Mouse (Mus musculus) midbrain, embryonic 10.5 days (tissue): ENCODE data around the gene Rrn3. TPM values are rescaled to one million over a fixed set of nuclear protein-coding genes. Genes with fewer than 3 reads are reported as not detected.

Experiments
- DNase-seq: peaks from one replicate; pipeline ENCODE4 v3.0.0-alpha.2; 2017; ENCODE audit warnings: low spot score
- H3K27ac ChIP-seq: fragments of 300-500 bp; sonication (generic); replicated peaks from 2 replicates; pipeline ENCODE4 v1.5.1; 2016; ENCODE audit warnings: mild to moderate bottlenecking
- H3K27me3 ChIP-seq: fragments of 300-500 bp; sonication (generic); 2 replicates; pipeline ENCODE4 v1.6.1; 2016; ENCODE audit warnings: low read depth, mild to moderate bottlenecking; ENCODE audit not compliant: poor library complexity, severe bottlenecking
- H3K36me3 ChIP-seq: fragments of 300-500 bp; sonication (generic); 2 replicates; pipeline ENCODE4 v1.6.1; 2016; ENCODE audit warnings: mild to moderate bottlenecking, moderate library complexity
- H3K4me1 ChIP-seq: fragments of 300-500 bp; sonication (generic); 2 replicates; pipeline ENCODE4 v1.6.1; 2016
- H3K4me3 ChIP-seq: fragments of 300-500 bp; sonication (generic); 2 replicates; pipeline ENCODE4 v1.5.1; 2016; ENCODE audit warnings: mild to moderate bottlenecking, moderate library complexity
- H3K9me3 ChIP-seq: fragments of 300-500 bp; sonication (generic); replicated peaks from 2 replicates; pipeline ENCODE4 v1.6.1; 2016; ENCODE audit warnings: mild to moderate bottlenecking
- WGBS: fragments of 180-500 bp; shearing (Covaris S2); methylation state at CpG from one replicate; pipeline ENCODE4 v1.1.7; 2016; 5-methylcytosine and 5-hydroxymethylcytosine counted together
- microRNA-seq: library from miRNA; unstranded; fragments of <30 nt; microRNA quantifications from one replicate; pipeline ENCODE4, GENCODE M21; 2017
- polyA plus RNA-seq: library from polyadenylated mRNA; unstranded; fragments of >200 nt; fragmentation: Nextera tagmentation; extraction: Ambion mirVana; gene quantifications from 2 replicates; pipeline ENCODE4 v1.2.1, GENCODE M21; 2016

The Rrn3 gene
- polyA plus RNA-seq, 1 experiment from 2014 or later, result 101 TPM

GRCm38 (mm10) chr16:13831606-13832005, 51.1 kb downstream of the Rrn3 start:
- DNase-seq, result no peak
- no peaks in the 10 kb centered on the region for H3K4me1 ChIP-seq
- no peaks in the 10 kb centered on the region for H3K9me3 ChIP-seq
- H3K36me3 ChIP-seq, result peaks cover 97% of the 10 kb centered on the region
- H3K27me3 ChIP-seq, result no peaks in the 10 kb centered on the region
- no peak overlapping the region for H3K4me3 ChIP-seq
- 91% methylated on average over 5 of the region's 5 CpGs for WGBS
- H3K27ac ChIP-seq, result no peak overlapping the region

GRCm38 (mm10) chr16:13834382-13834781, 53.9 kb downstream of the Rrn3 start:
- Histone ChIP-seq H3K27me3 (no peaks in the 10 kb centered on the region), H3K27ac (no peak overlapping the region), H3K4me1 (no peaks in the 10 kb centered on the region), H3K36me3 (peaks cover 97% of the 10 kb centered on the region), H3K9me3 (no peaks in the 10 kb centered on the region), H3K4me3 (no peak overlapping the region)
- DNase-seq, result no peak
- 98% methylated on average over 5 of the region's 5 CpGs for WGBS

- Histone ChIP-seq H3K27ac (no peak overlapping the region), H3K27me3 (no peaks in the 10 kb centered on the region), H3K4me3 (no peak overlapping the region), H3K4me1 (no peaks in the 10 kb centered on the region), H3K9me3 (no peaks in the 10 kb centered on the region), H3K36me3 (peaks cover 83% of the 10 kb centered on the region)
- WGBS, result 91% methylated on average over 7 of the region's 7 CpGs
- no peak for DNase-seq
Measured at GRCm38 (mm10) chr16:13840056-13840455, 59.5 kb downstream of the Rrn3 start.

- no peak for DNase-seq
- Histone ChIP-seq H3K4me3 (no peak overlapping the region), H3K27me3 (no peaks in the 10 kb centered on the region), H3K9me3 (no peaks in the 10 kb centered on the region), H3K36me3 (peaks cover 83% of the 10 kb centered on the region), H3K27ac (no peak overlapping the region), H3K4me1 (no peaks in the 10 kb centered on the region)
- WGBS, result 95% methylated on average over 3 of the region's 3 CpGs
Measured at GRCm38 (mm10) chr16:13840956-13841355, 60.4 kb downstream of the Rrn3 start.

- Histone ChIP-seq H3K36me3 (peaks cover 59% of the 10 kb centered on the region), H3K4me1 (no peaks in the 10 kb centered on the region), H3K4me3 (no peak overlapping the region), H3K9me3 (no peaks in the 10 kb centered on the region), H3K27me3 (no peaks in the 10 kb centered on the region), H3K27ac (no peak overlapping the region)
- WGBS, result 93% methylated on average over 5 of the region's 5 CpGs
- no peak for DNase-seq
Measured at GRCm38 (mm10) chr16:13845031-13845430, 64.5 kb downstream of the Rrn3 start.

- no peaks in the 10 kb centered on the region for H3K4me1 ChIP-seq
- 93% methylated on average over 1 of the region's 1 CpGs for WGBS
- H3K36me3 ChIP-seq, result peaks cover 49% of the 10 kb centered on the region
- no peak overlapping the region for H3K4me3 ChIP-seq
- no peak for DNase-seq
- H3K27ac ChIP-seq, result no peak overlapping the region
- H3K27me3 ChIP-seq, result no peaks in the 10 kb centered on the region
- no peaks in the 10 kb centered on the region for H3K9me3 ChIP-seq
Measured at GRCm38 (mm10) chr16:13846675-13847074, 66.2 kb downstream of the Rrn3 start.

- no peak for DNase-seq
- Histone ChIP-seq H3K36me3 (peaks cover 52% of the 10 kb centered on the region), H3K27me3 (no peaks in the 10 kb centered on the region), H3K27ac (no peak overlapping the region), H3K9me3 (no peaks in the 10 kb centered on the region), H3K4me1 (no peaks in the 10 kb centered on the region), H3K4me3 (no peak overlapping the region)
- WGBS, result 81% methylated on average over 2 of the region's 2 CpGs
Measured at GRCm38 (mm10) chr16:13848310-13848709, 67.8 kb downstream of the Rrn3 start.

- Histone ChIP-seq H3K9me3 (no peaks in the 10 kb centered on the region), H3K4me3 (no peak overlapping the region), H3K27ac (no peak overlapping the region), H3K36me3 (peaks cover 53% of the 10 kb centered on the region), H3K4me1 (no peaks in the 10 kb centered on the region), H3K27me3 (no peaks in the 10 kb centered on the region)
- 97% methylated on average over 4 of the region's 4 CpGs for WGBS
- no peak for DNase-seq
Measured at GRCm38 (mm10) chr16:13851446-13851845, 70.9 kb downstream of the Rrn3 start.

- H3K9me3 ChIP-seq, result no peaks in the 10 kb centered on the region
- no peaks in the 10 kb centered on the region for H3K27me3 ChIP-seq
- WGBS, result 96% methylated on average over 4 of the region's 4 CpGs
- peaks cover 54% of the 10 kb centered on the region for H3K36me3 ChIP-seq
- DNase-seq, result no peak
- no peak overlapping the region for H3K4me3 ChIP-seq
- no peak overlapping the region for H3K27ac ChIP-seq
- H3K4me1 ChIP-seq, result no peaks in the 10 kb centered on the region
Measured at GRCm38 (mm10) chr16:13853886-13854285, 73.4 kb downstream of the Rrn3 start.

Small RNA genes lying within 50 kb of the gene (microRNA-seq; reads per million reads assigned to microRNA genes)
- gene Gm27734, result not detected

Other genes with a start within 250 kb of the Rrn3 start
- 45.7 and 47.2 TPM in 2 replicates for gene Parn, start 112.5 kb upstream of the Rrn3 start, polyA plus RNA-seq
- gene Bfar, start 108.8 kb upstream of the Rrn3 start, polyA plus RNA-seq, result 38.8 and 41.7 TPM in 2 replicates
- 8.5 and 9.6 TPM in 2 replicates for gene 3110001I22Rik, start 108.8 kb upstream of the Rrn3 start, polyA plus RNA-seq
- gene Pla2g10, start 49.7 kb upstream of the Rrn3 start, polyA plus RNA-seq, result 0.14 TPM in 1 of 2 replicates, not detected in the other
- 129 and 145 TPM in 2 replicates for gene Ntan1, start 38.1 kb downstream of the Rrn3 start, polyA plus RNA-seq
- gene Pdxdc1, start 122.4 kb downstream of the Rrn3 start, polyA plus RNA-seq, result 63.5 and 71.2 TPM in 2 replicates
- gene Mpv17l, start 122.5 kb downstream of the Rrn3 start, polyA plus RNA-seq, result 2.9 and 3.2 TPM in 2 replicates
- 10.6 and 18.7 TPM in 2 replicates for gene 2900011O08Rik, start 205.9 kb downstream of the Rrn3 start, polyA plus RNA-seq
- 0.85 and 1.2 TPM in 2 replicates for gene Ifitm7, start 206.2 kb downstream of the Rrn3 start, polyA plus RNA-seq